Mouse (Mus musculus): ENCODE measurements around the gene Allc.

DNA sequence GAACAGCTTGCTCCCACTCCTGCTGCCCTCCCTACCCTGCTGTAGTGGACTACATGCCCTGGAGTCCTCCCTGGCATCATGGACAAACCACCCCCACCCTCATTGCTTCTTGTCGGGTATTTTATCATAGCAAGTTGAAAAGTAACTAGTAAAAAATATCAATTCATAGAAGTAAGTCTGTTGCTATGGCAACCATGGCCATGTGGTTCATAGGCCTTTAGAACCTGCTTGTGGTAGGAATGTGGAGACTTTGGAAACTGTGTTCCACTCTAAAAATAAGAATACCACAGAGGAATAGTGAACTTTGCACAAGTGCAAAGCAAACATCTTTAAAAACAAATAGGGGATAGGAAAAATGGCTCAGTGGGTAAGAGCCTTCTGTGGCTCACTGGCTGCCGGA is 10.1 kb downstream of the Allc start:
- TF ChIP-seq CTCF (IDR thresholded peaks at IDR 0.05; ENCODE audit: insufficient read depth, low read depth, low read length) (no peak), POLR2A (IDR thresholded peaks at IDR 0.05; ENCODE audit: insufficient read depth, low read depth, low read length) (no peak)
